Mouse (Mus musculus) urinary bladder, postnatal 14 days (tissue): ENCODE data around the gene Avpr2.

Experiments
- DNase-seq: peaks from one replicate; pipeline ENCODE4 v3.0.0; 2021; ENCODE audit warnings: low spot score

Avpr2 gene

DNA sequence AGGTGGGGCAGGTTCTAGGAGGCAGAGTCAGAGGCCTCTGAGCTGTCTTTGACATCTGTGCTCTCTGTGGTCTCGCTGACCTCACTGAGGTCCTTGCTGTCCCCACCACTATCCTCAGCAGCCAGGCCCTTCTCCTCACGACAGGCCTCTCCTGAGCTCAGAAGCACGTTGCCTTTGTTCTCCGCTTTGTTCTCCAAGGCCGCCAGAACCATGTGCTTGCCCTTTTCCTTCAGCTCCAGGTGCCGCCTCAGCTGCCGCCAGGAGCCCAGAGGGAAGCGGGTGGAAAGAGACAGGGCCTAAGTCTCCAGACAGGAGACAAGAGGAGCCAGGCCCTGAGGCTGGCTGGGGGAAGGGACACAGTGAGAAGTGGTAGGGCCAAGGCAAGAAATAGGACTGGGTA is 25.0 kb downstream of the Avpr2 start:
- DNase-seq = no peak

GRCm38 (mm10) chrX:73918631-73919030 is 26.7 kb downstream of the Avpr2 start:
- no peak for DNase-seq

GRCm38 (mm10) chrX:73921285-73921822 is 29.5 kb downstream of the Avpr2 start:
- no peak for DNase-seq

DNA sequence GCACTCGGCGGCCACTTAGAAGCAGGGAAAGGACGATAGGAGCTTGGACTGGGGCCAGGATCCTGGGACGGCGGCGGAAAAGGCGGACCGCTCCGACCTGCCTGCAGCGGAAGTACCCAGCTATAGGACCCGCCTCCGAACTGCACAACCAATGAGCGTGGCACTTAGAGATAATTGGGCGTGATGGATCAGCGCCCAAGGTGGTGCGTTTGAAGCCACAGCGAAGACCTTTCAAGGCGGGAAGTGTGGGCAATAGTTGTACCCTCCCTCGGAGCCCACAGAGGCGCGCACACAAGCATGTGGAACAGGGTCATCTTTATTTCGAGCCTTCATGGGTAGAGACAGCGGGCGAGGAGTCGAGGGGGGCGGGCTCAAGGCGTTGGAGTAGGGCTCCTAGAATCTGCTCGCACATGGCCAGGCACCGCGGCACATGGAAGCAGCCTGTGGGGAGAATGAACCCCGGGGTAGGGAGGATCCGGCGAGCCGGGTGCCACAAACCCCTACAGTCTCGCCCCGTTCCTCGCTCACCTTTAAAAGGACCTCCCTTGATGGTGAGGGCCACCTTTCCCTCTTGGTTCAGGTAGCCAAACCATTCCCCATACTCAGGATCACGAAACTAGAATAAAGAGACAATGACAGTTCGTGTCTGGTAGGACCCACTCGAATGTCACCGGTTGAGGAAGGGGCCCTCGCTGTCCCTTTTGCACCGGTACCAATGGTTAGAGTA is 30.1 kb downstream of the Avpr2 start, which contains the start of the genes Arhgap4 and Naa10:
Gene Arhgap4, minus strand, starts transcription at position 48 of the 727 bp plus-strand sequence.
Gene Naa10, minus strand, starts transcription at position 122 of the 727 bp plus-strand sequence.
- DNase-seq = peak; percentile 90

DNA sequence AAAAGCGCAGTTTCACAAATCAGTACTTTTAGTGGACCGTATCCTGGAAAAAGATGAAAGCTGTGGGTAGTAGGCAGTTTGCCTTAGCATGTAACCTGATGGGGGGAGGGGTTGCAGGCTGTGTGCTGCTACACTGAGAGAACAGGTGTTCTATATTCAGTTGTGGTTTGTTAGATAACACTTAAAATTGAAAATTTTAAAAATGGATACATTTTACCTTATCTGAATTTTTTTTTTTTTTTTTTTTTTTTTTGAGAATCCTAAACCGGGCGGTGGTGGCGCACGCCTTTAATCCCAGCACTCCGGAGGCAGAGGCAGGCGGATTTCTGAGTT is 30.6 kb downstream of the Avpr2 start:
- DNase-seq = no peak

DNA sequence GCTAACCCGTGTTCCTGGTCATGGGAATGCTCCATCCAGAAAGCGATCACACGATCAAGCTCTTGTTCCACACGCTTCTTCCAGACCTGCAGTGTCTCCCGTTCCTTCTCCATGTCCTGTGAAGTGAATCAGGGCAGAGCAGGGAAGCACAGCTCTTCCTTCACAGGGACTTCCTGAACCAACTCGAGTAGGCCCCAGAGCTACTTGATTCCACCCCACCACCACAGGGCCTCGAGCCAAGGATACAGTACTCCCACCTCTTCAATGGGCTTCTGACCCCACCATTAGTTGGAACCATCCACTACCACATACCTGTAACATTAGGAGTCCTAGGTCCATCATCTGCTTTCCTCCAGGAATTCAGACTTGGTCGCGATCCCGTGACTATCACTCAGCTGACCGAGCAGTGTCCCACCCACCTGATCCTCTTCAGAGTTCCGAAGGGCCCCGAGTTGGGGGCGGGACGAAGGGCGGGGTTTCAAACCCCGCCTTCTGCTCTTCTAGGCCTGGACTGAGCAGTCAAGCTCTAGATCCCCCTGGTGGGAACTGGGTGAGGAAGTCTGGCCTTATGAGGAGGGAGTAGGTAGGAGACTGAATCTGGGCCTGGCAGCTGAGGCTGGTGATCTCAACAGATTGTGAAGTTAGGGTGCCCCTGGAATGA is 38.6 kb downstream of the Avpr2 start, which contains the start of gene Renbp:
Gene Renbp, minus strand, starts transcription at position 449 of the 661 bp plus-strand sequence.
- peak; percentile 59 for DNase-seq

GRCm38 (mm10) chrX:73931871-73932270 is 40.0 kb downstream of the Avpr2 start:
- DNase-seq = no peak

DNA sequence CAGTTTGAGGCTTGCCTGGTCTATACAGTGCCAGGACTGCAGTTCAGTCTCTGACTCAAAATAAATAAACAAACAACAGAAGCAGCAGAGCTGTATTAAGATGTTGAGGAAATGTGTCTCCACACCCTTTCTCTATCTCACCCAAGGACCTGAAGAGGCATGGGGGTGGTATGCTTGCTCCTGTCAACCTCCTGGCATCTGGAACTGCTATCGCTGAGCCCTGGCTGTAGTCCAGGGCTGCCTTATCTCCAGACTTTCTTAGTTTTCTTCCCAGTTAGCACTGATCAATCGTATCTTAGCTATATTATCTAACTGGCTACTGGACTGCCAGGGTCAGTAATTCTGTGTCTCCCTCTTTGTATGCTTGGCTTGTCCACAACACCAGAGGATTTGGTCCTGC is 50.0 kb downstream of the Avpr2 start:
- no peak for DNase-seq

DNA sequence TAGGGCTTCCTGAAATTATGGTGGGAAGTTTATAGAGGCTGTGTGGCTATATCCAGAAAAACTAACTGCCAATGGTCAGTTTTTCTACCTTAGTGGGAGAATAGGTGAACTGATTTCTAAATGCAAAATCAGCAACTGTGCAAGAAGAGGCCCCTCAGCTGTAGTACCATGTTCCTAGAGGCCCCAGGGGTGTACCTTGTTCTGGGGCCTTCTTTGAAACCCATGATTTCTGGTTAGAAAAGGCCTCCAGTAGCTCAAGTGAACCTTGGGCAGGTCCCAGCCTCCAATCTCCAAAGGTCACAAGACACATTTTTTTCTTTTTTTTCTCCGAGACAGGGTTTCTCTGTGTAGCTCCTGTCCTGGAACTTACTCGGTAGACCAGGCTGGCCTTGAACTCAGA is 50.4 kb downstream of the Avpr2 start:
- no peak for DNase-seq
